Mouse (Mus musculus) hindbrain, embryonic 14.5 days (tissue): Measurements from ENCODE around the gene Ccl11. TPM values are rescaled to one million over a fixed set of nuclear protein-coding genes. Genes with fewer than 3 reads are reported as not detected.
A peak's percentile ranks its signal among the peaks of the same experiment; 100 is the strongest.

Experiments used
- ATAC-seq: fragments of 200-750 bp; cut with Nextera tagmentation; 2 replicates; pipeline ENCODE4 v1.8.0; 2017; ENCODE audit warnings: moderate number of reproducible peaks, mild to moderate bottlenecking, moderate TSS enrichment, moderate library complexity; ENCODE audit not compliant: low FRiP score
- DNase-seq: peaks from one replicate; pipeline ENCODE4 v3.0.0-alpha.2; 2015; ENCODE audit warnings: low spot score
- H3K27ac ChIP-seq: fragments of 300-500 bp; sonication (generic); 2 replicates; pipeline ENCODE4 v1.5.1; 2014; ENCODE audit warnings: mild to moderate bottlenecking, moderate library complexity
- H3K27me3 ChIP-seq: fragments of 300-500 bp; sonication (generic); 2 replicates; pipeline ENCODE4 v1.6.1; 2014; ENCODE audit warnings: mild to moderate bottlenecking, low read length, mixed read lengths; ENCODE audit not compliant: control insufficient read depth, insufficient read depth
- H3K36me3 ChIP-seq: fragments of 300-500 bp; sonication (generic); replicated peaks from 2 replicates; pipeline ENCODE4 v1.6.1; 2014; ENCODE audit not compliant: control insufficient read depth, insufficient read depth
- H3K4me1 ChIP-seq: fragments of 300-500 bp; sonication (generic); replicated peaks from 2 replicates; pipeline ENCODE4 v1.6.1; 2014; ENCODE audit warnings: antibody characterized with exemption, low read length, mixed read lengths; ENCODE audit not compliant: control insufficient read depth, insufficient read depth
- H3K4me2 ChIP-seq: fragments of 300-500 bp; sonication (generic); replicated peaks from 2 replicates; pipeline ENCODE4 v1.6.1; 2014; ENCODE audit warnings: mild to moderate bottlenecking, moderate library complexity
- H3K4me3 ChIP-seq: fragments of 300-500 bp; sonication (generic); replicated peaks from 2 replicates; pipeline ENCODE4 v1.5.1; 2014; ENCODE audit warnings: mild to moderate bottlenecking, low read length
- H3K9ac ChIP-seq: fragments of 300-500 bp; sonication (generic); 2 replicates; pipeline ENCODE4 v1.6.1; 2014
- H3K9me3 ChIP-seq: fragments of 300-500 bp; sonication (generic); 2 replicates; pipeline ENCODE4 v1.6.1; 2016; ENCODE audit warnings: low read length; ENCODE audit not compliant: control insufficient read depth
- WGBS: fragments of 180-500 bp; shearing (Covaris S2); extraction: QIAGEN DNeasy Blood & Tissue Kit; methylation state at CpG from one replicate; pipeline ENCODE4 v1.1.7; 2014; 5-methylcytosine and 5-hydroxymethylcytosine counted together
- polyA plus RNA-seq: library from polyadenylated mRNA; unstranded; fragments of >200 nt; fragmentation: Nextera tagmentation; extraction: Ambion mirVana; gene quantifications from 2 replicates; pipeline ENCODE4 v1.2.1, GENCODE M21; 2014

Ccl11 gene
- polyA plus RNA-seq, 1 experiment from 2014 or later = 0.19 TPM

- Histone ChIP-seq H3K27me3 (no peaks in the 10 kb centered on the region), H3K27ac (no peak overlapping the region), H3K36me3 (no peaks in the 10 kb centered on the region), H3K4me1 (peaks cover 3% of the 10 kb centered on the region; the same call in 1 of the 2 replicates), H3K4me2 (no peak overlapping the region), H3K9me3 (no peaks in the 10 kb centered on the region), H3K9ac (no peak overlapping the region), H3K4me3 (no peak overlapping the region)
- DNase-seq = no peak
- ATAC-seq = no peak
- 83% methylated on average over 3 of the region's 3 CpGs for WGBS
Measured at GRCm38 (mm10) chr11:82039132-82039660, 18.4 kb upstream of the Ccl11 start.

DNA sequence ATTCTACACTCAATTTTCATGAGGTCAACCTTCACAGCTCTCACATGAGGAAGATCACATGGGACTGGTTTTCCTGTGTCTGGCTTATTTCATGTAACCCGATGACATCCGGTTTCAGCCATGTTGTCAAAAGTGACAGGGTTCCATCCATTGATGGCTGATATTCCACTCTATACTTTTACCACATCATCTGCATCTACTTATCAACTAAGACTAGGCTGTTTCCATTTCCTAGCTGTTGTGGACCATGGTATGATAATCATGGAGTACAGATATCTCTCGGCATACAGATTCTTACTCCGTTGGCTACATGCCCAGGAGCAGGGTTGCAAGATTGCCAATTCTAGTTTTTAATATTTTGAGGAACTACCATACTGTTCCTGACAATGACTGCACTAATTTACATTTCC is 15.9 kb upstream of the Ccl11 start:
- Histone ChIP-seq H3K27ac (no peak overlapping the region), H3K9ac (no peak overlapping the region), H3K36me3 (no peaks in the 10 kb centered on the region), H3K27me3 (no peaks in the 10 kb centered on the region), H3K4me3 (no peak overlapping the region), H3K4me2 (no peak overlapping the region), H3K4me1 (no peaks in the 10 kb centered on the region), H3K9me3 (no peaks in the 10 kb centered on the region)
- WGBS = 85% methylated on average over 4 of the region's 4 CpGs
- ATAC-seq (no peak), DNase-seq (no peak)

GRCm38 (mm10) chr11:82045471-82045870 is 12.2 kb upstream of the Ccl11 start, which contains the start of gene Ccl7:
Gene Ccl7, plus strand, starts transcription at chr11:82045712.
- WGBS = 70% methylated on average over 3 of the region's 3 CpGs
- DNase-seq (no peak), ATAC-seq (no peak)
- H3K9ac ChIP-seq = no peak within 1 kb of the TSS
- no peak within 1 kb of the TSS for H3K4me3 ChIP-seq
- H3K27me3 ChIP-seq = no peaks in the 10 kb centered on the region
- no peaks in the 10 kb centered on the region for H3K9me3 ChIP-seq
- H3K4me2 ChIP-seq = no peak within 1 kb of the TSS
- H3K36me3 ChIP-seq = no peaks in the 10 kb centered on the region
- H3K4me1 ChIP-seq = no peaks in the 10 kb centered on the region
- no peak within 1 kb of the TSS for H3K27ac ChIP-seq

GRCm38 (mm10) chr11:82047746-82048415 is 9.7 kb upstream of the Ccl11 start:
- no peaks in the 10 kb centered on the region for H3K27me3 ChIP-seq
- H3K9me3 ChIP-seq = no peaks in the 10 kb centered on the region
- H3K9ac ChIP-seq = no peak overlapping the region
- no peak overlapping the region for H3K4me2 ChIP-seq
- H3K36me3 ChIP-seq = no peaks in the 10 kb centered on the region
- no peak overlapping the region for H3K27ac ChIP-seq
- no peak overlapping the region for H3K4me3 ChIP-seq
- 52% methylated on average over 6 of the region's 6 CpGs for WGBS
- DNase-seq (peak; percentile 55), ATAC-seq (no peak)
- no peaks in the 10 kb centered on the region for H3K4me1 ChIP-seq

GRCm38 (mm10) chr11:82053849-82054248 is 3.8 kb upstream of the Ccl11 start:
- WGBS = 94% methylated on average over 7 of the region's 7 CpGs
- Histone ChIP-seq H3K9ac (no peak overlapping the region), H3K27ac (no peak overlapping the region), H3K4me3 (no peak overlapping the region), H3K9me3 (no peaks in the 10 kb centered on the region), H3K4me2 (no peak overlapping the region), H3K27me3 (no peaks in the 10 kb centered on the region), H3K4me1 (no peaks in the 10 kb centered on the region), H3K36me3 (no peaks in the 10 kb centered on the region)
- DNase-seq (no peak), ATAC-seq (no peak)

DNA sequence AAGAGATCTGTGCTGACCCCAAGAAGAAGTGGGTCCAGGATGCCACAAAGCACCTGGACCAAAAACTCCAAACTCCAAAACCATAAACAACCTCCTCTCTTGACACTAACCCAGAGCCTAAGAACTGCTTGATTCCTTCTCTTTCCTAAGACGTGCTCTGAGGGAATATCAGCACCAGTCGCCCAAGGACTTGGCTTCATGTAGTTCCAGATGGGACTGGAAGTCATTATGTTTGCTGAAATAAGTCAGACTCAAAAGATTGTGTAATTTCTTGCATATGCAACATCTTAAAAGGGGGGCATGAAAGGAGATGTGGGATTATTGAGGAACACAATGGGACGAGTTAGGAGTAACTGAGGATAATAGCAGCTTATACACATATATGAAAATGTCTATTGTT is 4.6 kb downstream of the Ccl11 start:
- no peak for ATAC-seq
- Histone ChIP-seq H3K27me3 (no peaks in the 10 kb centered on the region), H3K9me3 (no peaks in the 10 kb centered on the region), H3K4me1 (no peaks in the 10 kb centered on the region), H3K4me3 (no peak overlapping the region), H3K9ac (no peak overlapping the region), H3K27ac (no peak overlapping the region), H3K36me3 (no peaks in the 10 kb centered on the region), H3K4me2 (no peak overlapping the region)
- 86% methylated on average over 3 of the region's 3 CpGs for WGBS
- no peak for DNase-seq

DNA sequence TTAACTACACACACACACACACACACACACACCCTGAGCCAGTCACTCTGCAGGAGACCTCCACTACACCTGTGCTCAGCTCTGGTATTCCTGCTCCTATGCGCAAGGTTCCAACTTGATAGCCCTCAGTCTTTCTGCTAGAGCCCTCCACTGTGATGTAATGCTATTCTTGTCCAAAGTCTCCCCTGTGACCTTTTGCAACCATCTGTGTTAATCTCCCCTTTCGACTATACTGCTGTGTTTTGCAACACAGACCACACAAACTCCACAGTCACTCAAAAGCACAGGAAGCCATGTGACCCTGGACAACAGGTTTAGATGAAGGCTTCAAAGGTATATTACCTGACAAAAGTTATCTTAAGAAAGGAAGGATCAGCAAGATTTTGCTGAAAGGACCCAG is 5.8 kb downstream of the Ccl11 start:
- no peaks in the 10 kb centered on the region for H3K27me3 ChIP-seq
- H3K9me3 ChIP-seq = no peaks in the 10 kb centered on the region
- DNase-seq = no peak
- no peak overlapping the region for H3K27ac ChIP-seq
- no peaks in the 10 kb centered on the region for H3K36me3 ChIP-seq
- no peak overlapping the region for H3K9ac ChIP-seq
- H3K4me2 ChIP-seq = no peak overlapping the region
- 81% methylated on average over 2 of the region's 2 CpGs for WGBS
- ATAC-seq = no peak
- no peaks in the 10 kb centered on the region for H3K4me1 ChIP-seq
- H3K4me3 ChIP-seq = no peak overlapping the region

DNA sequence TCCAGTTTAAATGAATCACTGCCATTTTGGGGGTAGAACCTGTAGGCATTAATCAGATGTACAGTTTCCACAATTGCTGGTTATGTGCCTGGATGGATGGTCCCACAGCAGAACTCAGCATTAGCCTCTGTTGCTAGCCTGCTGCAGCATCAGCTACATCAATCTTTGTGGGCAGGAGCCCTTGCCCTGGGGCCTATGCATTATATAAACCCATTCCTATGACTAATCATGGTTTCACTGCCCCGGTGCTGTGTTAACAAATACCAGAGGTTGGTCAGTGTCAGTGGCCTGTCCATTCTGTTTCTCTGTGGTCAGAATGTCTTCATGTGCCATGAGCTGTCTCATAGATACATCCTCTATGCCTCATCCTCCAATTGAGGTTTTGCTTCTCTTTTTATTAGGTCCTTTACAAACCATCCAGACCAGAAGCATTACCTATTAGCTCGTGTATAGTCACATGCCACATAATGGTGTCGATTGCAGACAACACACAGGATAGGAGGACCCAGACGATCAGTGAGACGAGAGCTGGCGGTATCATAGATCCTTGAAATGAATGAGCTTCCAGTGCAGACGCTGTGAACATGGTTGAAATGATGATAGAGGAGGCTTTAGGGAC is 9.4 kb downstream of the Ccl11 start:
- no peaks in the 10 kb centered on the region for H3K4me1 ChIP-seq
- WGBS = 82% methylated on average over 7 of the region's 7 CpGs
- no peak overlapping the region for H3K4me3 ChIP-seq
- DNase-seq (no peak), ATAC-seq (no peak)
- no peak overlapping the region for H3K27ac ChIP-seq
- no peaks in the 10 kb centered on the region for H3K9me3 ChIP-seq
- no peaks in the 10 kb centered on the region for H3K27me3 ChIP-seq
- H3K36me3 ChIP-seq = no peaks in the 10 kb centered on the region
- H3K4me2 ChIP-seq = no peak overlapping the region
- H3K9ac ChIP-seq = no peak overlapping the region

DNA sequence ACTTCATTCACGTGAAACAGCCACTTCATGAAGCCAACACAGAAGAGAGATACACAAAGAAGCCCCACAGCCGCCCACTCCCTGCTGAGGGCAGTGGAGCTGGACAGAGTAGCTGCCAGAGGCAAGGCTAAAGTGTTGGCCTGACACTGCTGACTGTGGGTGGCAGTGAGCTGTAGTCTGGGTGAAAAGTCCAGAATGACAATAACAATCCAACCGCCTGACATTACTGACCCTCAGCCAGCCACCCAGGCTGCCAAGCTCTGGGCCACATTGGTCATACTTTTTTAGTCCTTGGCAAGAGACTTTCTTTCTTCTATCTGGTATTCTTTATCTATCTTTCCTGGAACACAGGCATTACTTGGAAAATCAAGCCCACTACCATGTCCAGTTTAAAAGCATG is 13.5 kb downstream of the Ccl11 start:
- Histone ChIP-seq H3K9me3 (no peaks in the 10 kb centered on the region), H3K4me2 (no peak overlapping the region), H3K27me3 (no peaks in the 10 kb centered on the region), H3K4me3 (no peak overlapping the region), H3K4me1 (no peaks in the 10 kb centered on the region), H3K36me3 (no peaks in the 10 kb centered on the region), H3K9ac (no peak overlapping the region), H3K27ac (no peak overlapping the region)
- no peak for ATAC-seq
- 74% methylated on average over 3 of the region's 3 CpGs for WGBS
- no peak for DNase-seq
